Mouse (Mus musculus) right cerebral cortex, postnatal 10 days (tissue): ENCODE results near the gene Ipo9.

Experiments used
- DNase-seq, 2 experiments: peaks; one replicate each; pipeline ENCODE4 v3.0.0; 2021; ENCODE audit warnings: low spot score in 2 of 2

Ipo9 gene

DNA sequence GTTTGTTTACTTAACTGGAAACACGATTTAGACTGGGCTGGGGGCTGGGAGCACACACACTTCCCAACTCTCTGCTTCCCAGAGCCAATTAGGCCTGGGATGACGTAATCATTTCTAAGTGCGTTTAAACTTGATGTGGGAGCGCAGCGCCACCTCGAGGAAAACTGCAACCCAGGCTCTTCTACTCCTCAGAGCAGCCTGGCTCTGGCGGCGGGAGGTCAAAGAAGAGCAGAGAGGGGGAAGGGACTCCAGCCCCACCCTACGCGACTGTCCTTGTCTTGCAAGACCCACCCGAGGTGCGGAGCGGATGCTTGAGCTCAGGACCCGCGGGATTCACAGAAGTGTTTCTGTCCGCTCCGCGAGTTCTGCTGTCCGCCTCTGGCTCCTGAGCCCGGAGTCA lies 62.1 kb downstream of the Ipo9 start:
- peak; percentile 92 to 93 for DNase-seq

DNA sequence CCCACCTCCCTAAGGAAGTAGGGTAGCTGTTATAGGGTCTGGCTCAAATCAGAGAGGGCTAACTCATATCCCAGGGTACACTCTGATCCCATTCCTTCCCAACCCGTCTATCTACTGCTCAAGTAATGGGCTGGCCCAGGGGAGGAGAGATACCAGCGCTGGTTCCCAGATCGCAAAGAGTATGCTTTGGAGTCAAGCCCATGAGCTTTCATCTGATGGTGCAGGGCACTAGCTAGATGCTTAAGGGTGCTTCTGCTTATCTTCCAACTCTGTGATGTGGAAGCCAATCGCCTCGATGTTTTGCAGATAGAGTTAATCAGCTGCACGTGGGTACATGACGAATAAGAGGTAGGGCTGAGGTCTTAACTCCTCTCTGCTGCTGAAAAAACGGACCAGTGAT lies 62.7 kb downstream of the Ipo9 start:
- no peak for DNase-seq

DNA sequence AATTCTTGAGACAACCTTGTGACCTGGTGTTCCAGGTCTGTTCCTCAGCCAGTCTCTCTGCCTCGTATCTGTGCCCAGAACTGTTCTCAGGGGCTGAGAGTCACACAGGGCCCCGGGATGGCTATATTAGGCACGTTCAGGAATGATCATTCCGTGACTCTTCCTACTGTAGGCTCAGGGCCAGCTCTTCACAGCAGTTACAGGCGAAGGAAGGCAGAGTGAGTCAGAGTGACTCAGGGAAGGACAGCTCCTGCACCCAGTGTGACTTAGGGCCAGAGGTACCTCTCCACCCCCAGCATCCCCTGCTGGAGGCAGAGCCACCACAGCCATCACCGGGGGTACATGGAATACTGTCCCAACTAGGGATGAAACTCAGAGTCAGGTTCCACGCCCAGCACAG lies 63.3 kb downstream of the Ipo9 start:
- no peak for DNase-seq

DNA sequence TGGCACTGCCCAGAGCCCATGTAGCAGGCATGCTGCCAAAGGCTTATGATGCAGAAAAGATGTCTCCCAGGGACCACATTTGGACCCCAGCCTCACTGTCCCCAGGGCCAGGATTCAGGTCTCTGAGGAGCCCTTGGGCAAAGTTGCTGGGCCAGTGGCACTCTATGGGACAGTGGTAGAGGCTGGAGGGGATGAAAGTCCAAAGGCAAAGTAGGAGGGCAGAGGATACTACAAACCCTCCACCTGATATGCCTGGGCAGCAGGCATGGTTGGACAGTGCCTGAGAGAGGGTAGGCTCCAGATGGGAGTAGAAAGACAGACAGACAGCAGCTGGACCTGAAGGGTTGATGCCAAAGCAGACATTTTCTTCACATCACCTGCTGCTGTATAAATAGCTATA lies 63.9 kb downstream of the Ipo9 start:
- DNase-seq: peak in 1 of 2 experiments; percentile 28

DNA sequence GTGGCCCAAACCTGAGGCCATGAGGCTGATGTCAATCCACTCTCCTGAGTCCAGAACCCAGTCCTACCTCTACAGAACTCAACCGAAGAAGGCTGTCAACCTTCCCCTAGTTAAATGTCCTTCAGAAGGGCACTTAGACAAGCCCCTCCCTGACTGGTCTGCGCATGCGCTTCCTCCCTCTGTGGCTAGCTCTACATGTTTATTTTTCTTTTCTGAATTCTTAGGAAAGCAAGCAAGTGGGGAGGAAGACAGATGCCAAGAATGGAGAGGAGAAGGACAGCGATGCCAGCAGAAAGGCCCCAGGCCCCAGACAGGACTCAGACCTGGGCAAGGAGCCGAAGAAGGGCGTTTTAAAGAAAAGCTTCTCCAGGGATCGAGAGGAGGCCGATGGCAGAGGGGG lies 66.9 kb downstream of the Ipo9 start:
- DNase-seq: no peak

DNA sequence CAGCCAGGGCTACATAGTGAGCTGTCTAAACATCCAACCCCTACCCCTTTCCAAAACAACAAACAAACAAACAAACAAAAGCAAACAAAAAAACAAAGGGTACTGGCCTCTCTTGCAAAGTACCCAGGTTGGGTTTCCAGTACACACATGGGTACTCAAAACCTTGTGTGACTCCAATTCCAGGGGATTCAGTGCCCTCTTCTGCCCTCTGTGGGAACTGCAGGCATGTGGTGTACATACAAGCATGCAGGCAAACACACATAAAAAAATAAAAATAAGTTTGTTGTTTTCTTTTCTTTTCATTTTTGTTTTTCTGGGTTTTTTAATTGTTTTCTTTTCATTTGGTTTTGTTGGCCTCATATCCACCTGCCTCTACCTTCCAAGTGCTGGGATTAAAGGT lies 68.2 kb downstream of the Ipo9 start:
- no peak for DNase-seq

DNA sequence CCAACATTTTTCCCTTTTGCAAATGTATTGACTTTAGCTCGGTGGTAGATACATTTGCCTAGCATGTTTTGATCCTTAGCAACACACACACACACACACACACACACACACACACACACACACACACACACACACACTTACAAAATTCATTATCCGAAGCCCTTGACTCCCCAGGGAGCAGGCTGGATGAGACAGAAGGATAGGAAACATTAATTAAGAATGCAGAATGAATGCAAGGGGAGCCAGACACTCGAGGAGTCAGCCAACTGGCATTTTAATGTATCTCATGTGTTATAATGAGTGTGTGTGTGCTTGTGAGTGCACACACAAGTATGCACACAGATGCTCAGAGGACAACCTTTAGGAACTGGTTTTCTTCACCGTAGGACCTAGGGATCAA lies 68.8 kb downstream of the Ipo9 start:
- no peak for DNase-seq

DNA sequence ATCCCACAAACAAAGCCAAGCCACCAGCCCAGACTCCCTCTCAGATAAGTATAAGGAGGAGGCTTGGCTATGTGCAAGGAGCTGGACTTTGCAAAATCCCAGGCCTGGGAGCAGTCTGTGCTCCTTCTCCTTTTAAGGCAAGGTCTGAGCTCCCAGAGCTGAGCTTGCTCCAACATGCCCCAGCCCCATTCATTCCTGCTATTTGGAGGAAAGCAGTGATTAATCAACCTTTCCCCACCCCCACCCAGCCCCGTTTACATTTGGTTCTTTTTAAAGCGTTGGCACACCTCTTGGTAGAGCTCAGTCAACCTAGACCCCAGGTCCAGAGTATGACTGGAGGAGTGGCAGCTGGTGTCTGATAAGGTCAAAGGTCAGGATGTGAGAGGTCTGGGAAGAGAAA lies 71.2 kb downstream of the Ipo9 start:
- DNase-seq: no peak

DNA sequence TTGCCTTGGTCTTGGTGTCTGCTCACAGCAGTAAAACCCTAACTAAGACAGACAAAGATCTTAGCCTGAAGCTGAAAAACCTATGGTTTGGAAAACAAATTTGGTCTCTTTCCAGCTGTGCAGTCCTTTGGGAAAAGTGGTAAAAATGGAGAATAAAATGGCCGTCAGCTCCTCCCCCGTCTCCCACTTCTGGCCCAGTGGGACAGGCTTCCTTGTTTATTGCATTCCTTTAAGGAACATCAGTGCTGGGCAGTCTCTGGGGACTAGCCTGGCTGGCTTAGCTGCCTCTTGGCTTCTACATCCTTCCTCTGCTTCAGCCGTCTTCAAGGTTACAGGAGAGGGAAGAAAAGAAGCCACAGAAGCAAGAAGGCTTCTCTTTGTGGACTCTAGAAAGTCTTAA lies 78.3 kb downstream of the Ipo9 start:
- no peak for DNase-seq

DNA sequence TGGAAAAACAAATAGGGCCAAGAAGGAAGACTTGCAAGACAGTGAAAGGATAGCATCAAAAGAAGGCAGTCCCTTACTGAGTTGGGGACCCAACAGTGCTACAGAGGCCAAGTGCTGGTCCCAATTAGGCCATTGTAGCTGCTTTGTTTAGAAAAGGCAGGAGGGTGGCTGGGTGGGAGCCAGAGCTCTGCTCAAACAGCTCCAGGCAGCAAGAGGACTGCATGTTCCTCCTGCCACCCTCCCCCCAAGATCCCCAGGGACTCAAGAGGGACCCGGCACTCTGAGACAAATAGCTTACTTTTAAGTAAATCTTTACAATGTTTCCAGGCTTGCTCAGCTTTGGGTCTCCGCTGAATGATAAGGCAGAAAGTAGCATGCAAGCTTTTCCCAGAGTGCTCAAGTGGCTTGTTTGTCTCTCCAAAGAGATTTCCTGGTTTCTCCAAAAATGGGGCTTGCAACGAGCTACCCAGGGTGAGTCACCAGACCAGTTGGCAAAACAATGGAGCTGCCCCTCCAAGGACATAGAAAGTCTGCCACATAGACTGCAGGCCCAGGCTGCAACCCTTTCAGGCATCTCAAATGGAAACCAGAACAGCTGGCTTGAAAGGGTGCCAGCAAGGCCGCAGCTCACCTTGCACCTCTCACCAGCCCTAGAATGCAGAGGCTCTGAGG lies 82.7 kb downstream of the Ipo9 start:
- peak; percentile 71 to 76 for DNase-seq

DNA sequence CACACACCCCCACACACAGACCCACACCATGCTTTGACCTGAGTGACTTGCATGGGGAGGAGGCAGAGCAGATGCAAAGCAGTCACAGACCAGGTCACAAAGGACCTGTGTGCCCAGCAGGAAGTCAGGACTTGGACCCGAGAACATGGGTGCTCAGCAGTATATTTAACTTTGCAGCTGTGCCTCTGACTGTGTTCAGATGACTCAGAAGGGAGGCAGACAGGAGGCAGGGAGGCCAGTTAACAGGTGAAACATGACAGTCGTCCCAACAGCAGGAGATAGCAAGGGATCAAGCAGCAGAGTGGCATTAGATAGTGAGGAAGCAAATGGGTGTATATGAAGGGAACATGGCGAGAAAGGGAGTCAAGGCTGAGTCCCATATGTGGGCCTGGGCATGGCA lies 83.4 kb downstream of the Ipo9 start:
- no peak for DNase-seq

DNA sequence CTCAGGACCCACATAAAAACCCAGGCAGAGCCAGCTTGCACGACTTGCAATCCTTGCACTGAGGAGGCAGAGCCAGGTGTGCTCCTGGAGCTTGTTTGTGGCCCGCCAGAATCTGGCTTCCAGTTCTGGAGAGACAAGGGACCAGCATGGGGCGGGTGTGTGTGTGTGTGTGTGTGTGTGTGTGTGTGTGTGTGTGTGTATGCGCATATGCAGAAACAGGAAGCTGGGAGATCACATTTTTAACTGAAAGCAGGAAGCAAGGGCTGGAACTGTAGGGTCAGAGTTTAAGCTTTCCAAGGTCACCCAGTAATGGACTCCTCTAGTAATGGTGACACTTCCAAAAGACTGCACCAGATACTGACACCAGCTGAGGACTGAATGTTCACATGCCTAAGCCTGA lies 86.3 kb downstream of the Ipo9 start:
- no peak for DNase-seq

DNA sequence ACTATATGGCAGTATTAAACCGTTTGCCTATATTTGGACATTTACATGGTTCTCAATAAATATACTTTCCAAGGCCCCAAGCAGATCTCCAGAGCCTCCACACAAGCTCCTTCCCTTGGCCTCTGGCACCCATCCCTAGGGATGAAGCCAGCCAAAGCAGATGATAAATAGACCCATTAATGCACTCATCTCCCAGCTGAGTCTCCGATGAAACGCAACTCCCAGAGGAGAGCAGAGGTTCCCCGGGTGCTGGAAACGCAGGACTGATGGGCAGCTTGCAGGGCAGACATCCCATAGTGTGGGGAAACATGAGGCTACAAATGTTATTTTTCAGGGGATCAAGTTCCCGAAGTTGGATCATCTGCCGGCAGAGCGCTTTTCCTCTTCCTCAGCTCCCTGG lies 88.4 kb downstream of the Ipo9 start:
- no peak for DNase-seq
